Mouse (Mus musculus) urinary bladder, postnatal 14 days (tissue): ENCODE measurements at regions not wholly inside any gene's neighbourhood (a gene's known extent, or its start where the extent isn't known, plus 50 kb on each side); places are given as distances from the start of the nearest gene placed in this dataset.
A peak's percentile ranks its signal among the peaks of the same experiment; 100 is the strongest.

Experiments
- DNase-seq: peaks from one replicate; pipeline ENCODE4 v3.0.0; 2021; ENCODE audit warnings: low spot score

DNA sequence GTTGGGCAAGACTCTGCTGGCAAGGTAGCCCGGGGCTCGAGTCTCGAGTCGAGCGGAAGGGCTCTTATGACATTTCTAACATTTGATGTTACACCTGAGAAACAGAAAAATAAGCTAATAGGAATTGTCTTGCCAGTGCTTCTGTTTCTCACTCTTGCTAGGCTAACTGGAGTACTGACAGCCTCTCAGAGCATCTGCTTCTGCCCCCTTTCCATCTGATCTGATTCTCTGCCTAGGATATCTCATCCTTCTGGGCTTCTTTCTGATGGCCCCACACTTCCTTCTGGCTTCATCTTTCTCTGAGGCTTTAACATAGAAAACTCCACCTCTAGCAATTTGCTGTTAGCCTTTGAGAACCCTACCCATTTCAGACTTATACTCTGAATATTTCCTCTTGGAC is 95.0 kb upstream of the Arhgef9 start:
- DNase-seq: no peak

DNA sequence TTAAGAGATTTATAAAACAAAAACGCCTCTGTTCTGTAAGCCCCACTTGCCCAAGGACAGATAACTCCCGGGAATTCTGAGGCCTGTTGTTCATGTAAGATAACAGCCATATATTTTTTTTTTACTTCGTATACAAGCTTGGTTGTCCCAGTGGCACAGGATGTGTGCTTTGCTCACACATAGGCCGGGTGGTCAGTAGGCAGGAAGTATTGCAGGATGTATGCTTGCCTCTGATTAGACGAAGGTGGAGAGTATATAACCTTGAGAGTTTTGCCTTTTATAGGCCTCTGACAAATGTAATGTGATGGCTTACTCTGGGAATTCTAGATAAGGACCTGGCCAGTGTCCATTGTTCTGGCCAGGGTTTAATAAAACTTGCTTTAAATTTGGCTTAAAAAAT is 85.4 kb upstream of the Arhgef9 start:
- DNase-seq: no peak

DNA sequence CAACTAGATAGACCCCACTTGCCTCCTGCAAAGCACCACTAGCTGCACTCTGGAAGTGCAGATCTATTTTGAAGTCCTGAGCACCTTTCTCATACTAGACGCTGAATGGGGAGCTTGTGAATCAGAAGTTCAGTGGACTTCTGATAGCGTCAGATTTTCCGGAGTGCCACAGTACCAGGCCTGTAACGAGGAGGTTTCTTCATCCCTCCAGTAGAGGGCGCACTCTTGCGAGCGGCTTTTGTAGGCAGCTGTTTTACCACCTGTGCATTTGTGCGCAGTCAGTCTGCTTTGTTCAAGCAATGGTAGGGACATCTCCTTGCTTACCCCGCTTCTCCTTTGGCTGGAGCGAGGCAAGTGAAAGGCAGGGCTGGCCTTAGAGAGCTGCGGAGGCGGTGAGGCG is 56.9 kb upstream of the Arhgef9 start:
- DNase-seq: peak; percentile 31
